Mouse (Mus musculus) kidney, postnatal 4 days (tissue): ENCODE measurements around the gene Scnn1g.

Experiments
- DNase-seq, 2 experiments: peaks; one replicate each; pipeline ENCODE4 v3.0.0; 2021; ENCODE audit warnings: mixed read lengths in 2 of 2

Scnn1g gene

GRCm38 (mm10) chr7:121734171-121734831 lies at the start of gene Scnn1g:
Gene Scnn1g (plus strand): TSS chr7:121734479.
- peak; percentile 90 to 93 for DNase-seq

- no peak for DNase-seq
Observed at GRCm38 (mm10) chr7:121685140-121685984, 48.9 kb upstream of the Scnn1g start.

DNA sequence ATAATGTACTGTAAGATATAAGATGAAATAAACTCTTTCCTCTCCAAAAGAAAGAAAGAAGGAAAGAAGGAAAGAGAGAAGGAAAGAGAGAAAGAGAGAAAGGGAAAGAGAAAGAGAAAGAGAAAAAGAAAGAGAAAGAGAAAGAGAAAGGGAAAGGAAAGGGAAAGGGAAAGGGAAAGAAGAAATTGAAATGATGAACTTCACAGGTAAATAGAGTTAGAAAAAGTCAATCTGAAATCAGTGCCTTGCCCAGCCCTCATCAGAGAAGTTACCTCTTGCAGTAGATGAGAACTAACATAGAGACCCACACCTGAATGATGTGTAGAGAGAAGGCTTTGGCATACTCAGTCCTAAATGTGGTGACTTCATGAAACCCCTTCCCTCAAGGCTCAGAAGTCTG lies 44.9 kb upstream of the Scnn1g start:
- no peak for DNase-seq

DNA sequence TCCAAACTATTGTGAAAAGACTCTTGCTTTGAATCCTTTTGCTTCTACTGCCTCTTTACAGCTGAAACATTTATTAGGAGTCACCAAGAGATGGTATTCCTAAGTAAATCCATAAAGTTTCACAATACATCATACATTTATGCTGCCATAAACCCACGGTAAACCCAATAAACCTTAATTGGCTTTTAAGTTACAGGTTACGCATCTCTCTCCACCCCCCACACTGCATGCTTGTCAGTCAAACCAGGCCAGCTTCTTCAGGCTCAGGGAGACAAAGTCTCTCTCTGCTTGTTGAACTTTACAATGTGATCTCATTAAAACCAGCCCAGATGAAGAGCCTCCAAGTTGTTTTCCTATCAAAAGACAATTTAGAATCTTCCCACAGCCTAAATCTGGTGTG lies 42.5 kb upstream of the Scnn1g start:
- DNase-seq: no peak

- DNase-seq: no peak
Observed at GRCm38 (mm10) chr7:121697170-121697569, 37.1 kb upstream of the Scnn1g start.

- DNase-seq: no peak
Observed at GRCm38 (mm10) chr7:121697574-121697973, 36.7 kb upstream of the Scnn1g start.

DNA sequence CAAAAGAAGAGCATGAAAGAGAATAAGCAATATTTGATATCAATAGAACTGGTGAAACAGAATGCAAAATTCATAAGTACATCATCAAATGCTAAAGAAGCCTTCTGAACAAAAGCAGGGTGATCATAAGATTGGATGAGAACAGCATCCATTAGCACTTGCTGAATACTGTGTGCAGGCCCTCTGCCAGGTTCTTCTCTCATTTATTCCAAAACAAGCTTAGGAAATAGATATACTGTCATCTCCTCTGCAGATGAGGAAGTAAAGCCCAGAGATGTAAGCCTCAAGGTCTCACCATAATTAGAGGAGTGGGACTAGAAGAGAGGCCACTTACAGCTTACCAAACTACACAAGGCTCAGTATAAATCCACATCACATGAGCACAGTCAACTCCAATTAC lies 35.1 kb upstream of the Scnn1g start:
- DNase-seq: no peak

DNA sequence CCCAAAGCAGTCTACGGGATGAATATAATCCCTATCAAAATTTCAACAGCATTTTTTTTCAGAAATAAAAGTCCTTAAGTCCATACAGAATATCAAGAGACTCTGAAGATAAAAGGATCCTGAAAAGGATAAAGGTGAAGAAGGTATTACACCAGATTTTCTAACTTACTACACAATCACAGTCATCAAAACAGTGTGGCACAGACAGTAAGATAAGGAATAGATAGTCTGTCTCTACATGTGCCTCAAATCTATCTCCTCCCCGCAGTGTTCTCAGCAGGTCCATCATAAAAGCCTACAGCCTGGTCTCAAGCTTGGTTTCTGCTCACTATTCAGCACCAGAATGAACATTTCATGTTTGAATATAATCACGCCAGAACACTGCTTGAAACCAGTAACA lies 33.8 kb upstream of the Scnn1g start:
- no peak for DNase-seq

GRCm38 (mm10) chr7:121701983-121702382 lies 32.3 kb upstream of the Scnn1g start:
- no peak for DNase-seq

- DNase-seq: no peak
Observed at GRCm38 (mm10) chr7:121705051-121705450, 29.2 kb upstream of the Scnn1g start.

GRCm38 (mm10) chr7:121706411-121707072 lies 27.7 kb upstream of the Scnn1g start:
- peak; percentile 46 to 67 for DNase-seq

- peak; percentile 93 to 96 for DNase-seq
Observed at GRCm38 (mm10) chr7:121707073-121707667, 27.1 kb upstream of the Scnn1g start, which contains the start of gene Usp31. Gene Usp31 (minus strand): TSS chr7:121707253.

GRCm38 (mm10) chr7:121711171-121711570 lies 23.1 kb upstream of the Scnn1g start:
- no peak for DNase-seq

- DNase-seq: no peak
Observed at GRCm38 (mm10) chr7:121717031-121717430, 17.2 kb upstream of the Scnn1g start.

DNA sequence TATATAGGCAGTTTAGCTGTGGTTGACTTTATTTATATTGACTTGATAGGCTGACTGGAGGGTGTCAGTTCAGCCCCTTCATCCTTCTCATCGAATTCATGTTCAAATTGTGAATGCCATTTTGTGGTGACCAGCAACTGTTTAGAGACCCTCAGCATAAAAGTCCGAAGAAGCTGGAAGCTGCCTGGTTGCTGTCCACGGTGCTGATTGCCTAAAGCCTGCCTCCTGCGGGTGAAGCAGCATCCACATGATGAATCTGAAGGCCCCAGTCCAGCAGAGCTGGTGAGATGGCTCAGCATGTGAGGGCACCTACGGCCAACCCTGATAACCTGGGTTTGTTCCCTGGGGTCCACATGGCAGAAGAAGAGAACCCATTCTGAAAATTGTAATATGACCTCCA lies 4.1 kb upstream of the Scnn1g start:
- peak; percentile 88 for DNase-seq

DNA sequence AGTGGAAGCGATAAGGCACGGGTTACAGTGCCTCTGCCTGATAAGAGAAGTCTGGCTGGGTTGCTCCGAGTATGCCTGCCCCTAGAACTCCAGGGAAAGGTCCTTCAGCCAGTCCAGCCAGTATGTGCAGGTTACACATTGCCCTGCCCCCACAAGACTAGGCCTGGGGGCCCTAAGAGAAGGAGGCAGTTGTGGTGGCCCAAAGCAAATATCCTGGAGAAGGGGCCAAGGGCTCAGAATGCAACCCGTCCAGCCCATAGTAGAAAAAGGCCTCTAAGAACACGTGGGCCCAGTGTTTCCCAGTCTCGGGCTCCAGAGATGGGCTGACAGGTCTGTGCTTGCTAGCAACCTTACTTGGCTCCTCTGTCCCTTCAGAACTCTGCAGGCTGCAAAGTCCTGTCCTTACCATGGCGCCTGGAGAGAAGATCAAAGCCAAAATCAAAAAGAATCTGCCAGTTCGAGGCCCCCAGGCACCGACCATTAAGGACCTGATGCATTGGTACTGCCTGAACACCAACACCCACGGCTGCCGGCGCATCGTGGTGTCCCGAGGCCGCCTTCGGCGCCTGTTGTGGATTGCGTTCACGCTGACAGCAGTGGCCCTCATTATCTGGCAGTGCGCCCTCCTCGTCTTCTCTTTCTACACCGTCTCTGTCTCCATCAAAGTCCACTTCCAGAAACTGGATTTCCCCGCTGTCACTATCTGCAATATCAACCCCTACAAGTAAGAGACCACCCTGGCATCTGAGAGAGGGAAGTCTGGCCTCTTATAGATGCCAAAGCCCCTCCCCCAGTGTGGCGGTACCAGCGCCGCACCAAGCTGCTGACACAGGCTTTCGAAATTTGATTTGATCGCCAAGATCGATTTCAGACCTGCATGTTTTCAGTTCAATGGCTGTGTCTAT lies 3.5 kb downstream of the Scnn1g start:
- DNase-seq: no peak

- DNase-seq: no peak
Observed at GRCm38 (mm10) chr7:121750244-121750643, 16.0 kb downstream of the Scnn1g start.

- no peak for DNase-seq
Observed at GRCm38 (mm10) chr7:121754748-121755147, 20.5 kb downstream of the Scnn1g start.

GRCm38 (mm10) chr7:121763328-121763727 lies 29.0 kb downstream of the Scnn1g start:
- no peak for DNase-seq

DNA sequence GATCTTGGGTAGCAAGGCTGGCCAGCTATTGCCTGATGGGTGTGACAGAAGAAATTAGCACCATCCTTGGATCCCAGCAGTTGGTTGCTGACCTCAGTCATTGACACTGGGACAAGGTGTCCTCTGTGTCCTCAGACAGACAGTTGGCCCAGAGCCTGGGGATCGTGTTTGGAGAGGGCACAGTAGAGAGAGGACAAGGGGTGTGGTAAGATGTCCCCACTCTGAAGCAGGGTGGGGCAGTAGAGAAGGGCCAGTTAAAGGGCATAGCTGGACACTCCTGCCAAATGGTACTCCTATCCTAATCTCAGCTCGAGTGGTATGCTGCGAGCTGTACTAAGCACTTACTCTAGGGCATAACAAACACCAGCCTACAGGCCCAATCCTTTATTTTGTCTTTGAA lies 33.6 kb downstream of the Scnn1g start:
- DNase-seq: no peak

- DNase-seq: peak in 1 of 2 experiments; percentile 7
Observed at GRCm38 (mm10) chr7:121768983-121769382, 34.7 kb downstream of the Scnn1g start.

GRCm38 (mm10) chr7:121778553-121778952 lies 44.3 kb downstream of the Scnn1g start:
- DNase-seq: no peak
